Mouse (Mus musculus): ENCODE results near the gene Adgrg5. TPM values are rescaled to one million over a fixed set of nuclear protein-coding genes. Genes with fewer than 3 reads are reported as not detected.
A peak's percentile ranks its signal among the peaks of the same experiment; 100 is the strongest.

The Adgrg5 gene
- total RNA-seq, 2 experiments from 2014 or later: not detected

GRCm38 (mm10) chr8:94954921-94955758 is 31.6 kb downstream of the Adgrg5 start:
- no peak for DNase-seq
- intact Hi-C loops (cut with DNase I; ENCODE audit: low total_unique reads): no loop called here

- intact Hi-C loops (cut with DNase I; ENCODE audit: low total_unique reads): no loop called here
- no peak for DNase-seq
These were observed 32.6 kb downstream of the Adgrg5 start for GRCm38 (mm10) chr8:94956078-94956574.

GRCm38 (mm10) chr8:94962201-94962600 is 38.7 kb downstream of the Adgrg5 start:
- DNase-seq: no peak
- intact Hi-C loops (cut with DNase I; ENCODE audit: low total_unique reads): no loop called here

GRCm38 (mm10) chr8:94964828-94965227 is 41.3 kb downstream of the Adgrg5 start:
- no peak for DNase-seq
- intact Hi-C loops (cut with DNase I; ENCODE audit: low total_unique reads): no loop called here

- DNase-seq: no peak
These were observed 43.1 kb downstream of the Adgrg5 start for GRCm38 (mm10) chr8:94966578-94966977.

GRCm38 (mm10) chr8:94967071-94967470 is 43.6 kb downstream of the Adgrg5 start:
- intact Hi-C loops (cut with DNase I; ENCODE audit: low total_unique reads): no loop called here
- DNase-seq: no peak

More at GRCm38 (mm10) chr8:94966578-94966977, 43.1 kb downstream of the Adgrg5 start:
- intact Hi-C loops (cut with DNase I; ENCODE audit: low total_unique reads): no loop called here

- intact Hi-C loops (cut with DNase I; ENCODE audit: low total_unique reads): no loop called here
- no peak for DNase-seq
These were observed 44.1 kb downstream of the Adgrg5 start for GRCm38 (mm10) chr8:94967554-94967953.

GRCm38 (mm10) chr8:94973270-94973669 is 49.8 kb downstream of the Adgrg5 start:
- intact Hi-C loops (cut with DNase I; ENCODE audit: low total_unique reads): no loop called here
- DNase-seq: no peak

- DNase-seq: no peak
- intact Hi-C loops (cut with DNase I; ENCODE audit: low total_unique reads): no loop called here
These were observed 50.3 kb downstream of the Adgrg5 start for GRCm38 (mm10) chr8:94973786-94974185.

GRCm38 (mm10) chr8:94974467-94975165 is 51.1 kb downstream of the Adgrg5 start, which contains the start of gene Adgrg1:
TSS of gene Adgrg1 (plus strand) at chr8:94974751.
- intact Hi-C loops (cut with DNase I; ENCODE audit: low total_unique reads): no loop called here
- DNase-seq: no peak

- intact Hi-C loops (cut with DNase I; ENCODE audit: low total_unique reads): no loop called here
- DNase-seq: no peak
These were observed 53.3 kb downstream of the Adgrg5 start for GRCm38 (mm10) chr8:94976651-94977417.

GRCm38 (mm10) chr8:94978131-94978530 is 54.6 kb downstream of the Adgrg5 start:
- intact Hi-C loops (cut with DNase I; ENCODE audit: low total_unique reads): no loop called here

GRCm38 (mm10) chr8:94978593-94979319 is 55.3 kb downstream of the Adgrg5 start:
- intact Hi-C loops (cut with DNase I; ENCODE audit: low total_unique reads): no loop called here
- DNase-seq: no peak

More at GRCm38 (mm10) chr8:94978131-94978530, 54.6 kb downstream of the Adgrg5 start:
- DNase-seq: no peak

- DNase-seq: no peak
- intact Hi-C loops (cut with DNase I; ENCODE audit: low total_unique reads): no loop called here
These were observed 56.7 kb downstream of the Adgrg5 start for GRCm38 (mm10) chr8:94980176-94980575.

GRCm38 (mm10) chr8:94980976-94981375 is 57.5 kb downstream of the Adgrg5 start:
- DNase-seq: no peak
- intact Hi-C loops (cut with DNase I; ENCODE audit: low total_unique reads): no loop called here

- intact Hi-C loops (cut with DNase I; ENCODE audit: low total_unique reads): no loop called here
- DNase-seq: no peak
These were observed 58.4 kb downstream of the Adgrg5 start for GRCm38 (mm10) chr8:94981848-94982247.

GRCm38 (mm10) chr8:94983146-94983545 is 59.7 kb downstream of the Adgrg5 start:
- intact Hi-C loops (cut with DNase I; ENCODE audit: low total_unique reads): no loop called here
- no peak for DNase-seq

- DNase-seq: peak; percentile 45
- intact Hi-C loops (cut with DNase I; ENCODE audit: low total_unique reads): no loop called here
These were observed 60.5 kb downstream of the Adgrg5 start for GRCm38 (mm10) chr8:94983881-94984516.

GRCm38 (mm10) chr8:94985023-94985422 is 61.5 kb downstream of the Adgrg5 start:
- no peak for DNase-seq
- intact Hi-C loops (cut with DNase I; ENCODE audit: low total_unique reads): no loop called here

All from gastrocnemius, postnatal 14 days (tissue).